Comparison of ENCODE assay signal across 11 mouse cellular contexts in the genomic region with DNA sequence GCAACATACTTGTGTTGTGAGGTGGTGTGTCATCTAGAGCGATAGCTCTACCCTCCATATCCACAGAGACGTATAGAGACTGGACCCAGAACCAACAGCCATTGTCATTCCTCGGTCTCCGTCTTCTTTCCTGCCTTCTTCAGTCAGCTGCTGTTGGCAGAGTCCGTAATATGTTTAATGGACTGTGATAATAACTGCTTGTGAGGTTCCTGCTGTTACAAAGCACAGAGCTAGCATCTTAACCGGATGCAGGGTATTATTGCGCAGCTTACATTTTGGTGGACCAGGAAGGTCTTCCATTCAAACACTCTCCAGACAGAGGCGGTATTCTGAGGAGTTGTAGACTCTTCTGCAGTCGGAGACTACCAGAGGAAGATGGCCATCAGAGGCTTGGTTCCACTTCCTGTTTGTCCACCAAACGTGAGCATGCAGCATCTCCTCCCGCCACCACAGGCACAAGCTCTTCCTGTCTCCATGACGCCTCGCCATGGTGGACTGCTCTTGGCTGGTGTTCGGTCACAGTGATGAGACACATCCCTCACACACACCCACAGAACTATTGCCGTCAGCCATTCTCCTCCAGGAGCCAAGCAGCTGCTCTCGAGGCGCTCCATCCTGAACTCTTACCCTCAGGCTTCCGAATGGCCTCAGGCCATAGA. TPM values are rescaled to one million over a fixed set of nuclear protein-coding genes. Genes with fewer than 3 reads are reported as not detected.
DNase-seq lines count a peak whose midpoint lies in the region; ATAC-seq lines count a peak whose summit lies in the region.
"Had no signal": no experiment of that assay in that cellular context is flagged by ENCODE, and none has a peak within 500 bp of the region (broad histone marks: within the 10 kb centered on the region; RNA-seq: fewer than 3 reads in every experiment).

No protein-coding gene starts in this region.

- H3K27me3 ChIP-seq in hindbrain, embryonic 13.5 days = no peaks in the 10 kb centered on the region
- H3K27me3 ChIP-seq in hindbrain, embryonic 16.5 days (replicated peaks; ENCODE audit: control insufficient read depth, insufficient read depth, low read length) = no peaks in the 10 kb centered on the region
- no peaks in the 10 kb centered on the region for H3K27me3 ChIP-seq in lung, embryonic 15.5 days
- no peaks in the 10 kb centered on the region for H3K27me3 ChIP-seq in forebrain, embryonic 15.5 days

- WGBS in hindbrain, embryonic 13.5 days = 82% methylated on average over 18 of the region's 18 CpGs
- WGBS in hindbrain, embryonic 16.5 days = 82% methylated on average over 18 of the region's 18 CpGs
- 61% methylated on average over 18 of the region's 18 CpGs for WGBS in lung, embryonic 15.5 days
- 83% methylated on average over 18 of the region's 18 CpGs for whole genome bisulfite sequencing in forebrain, embryonic 15.5 days

- H3K36me3 ChIP-seq in hindbrain, embryonic 13.5 days = no peaks in the 10 kb centered on the region
- H3K36me3 ChIP-seq in hindbrain, embryonic 16.5 days (ENCODE audit: control insufficient read depth, insufficient read depth, low read length) = no peaks in the 10 kb centered on the region
- no peaks in the 10 kb centered on the region for H3K36me3 ChIP-seq in lung, embryonic 15.5 days
- no peaks in the 10 kb centered on the region for H3K36me3 ChIP-seq in forebrain, embryonic 15.5 days

- no peak overlapping the region for H3K9ac ChIP-seq in hindbrain, embryonic 13.5 days
- no peak overlapping the region for H3K9ac ChIP-seq in hindbrain, embryonic 16.5 days (ENCODE audit: low read depth, low read length)
- H3K9ac ChIP-seq in lung, embryonic 15.5 days = no peak overlapping the region
- H3K9ac ChIP-seq in forebrain, embryonic 15.5 days (replicated peaks) = no peak overlapping the region

- H3K27ac ChIP-seq in hindbrain, embryonic 13.5 days = peak overlapping the region; percentile 52
- no peak overlapping the region for H3K27ac ChIP-seq in hindbrain, embryonic 16.5 days (ENCODE audit: low read depth, low read length)
- peak overlapping the region; percentile 72 for H3K27ac ChIP-seq in lung, embryonic 15.5 days
- H3K27ac ChIP-seq in forebrain, embryonic 15.5 days (replicated peaks) = peak overlapping the region; percentile 14; the same call in 1 of the 2 replicates

- no peak for ATAC-seq in hindbrain, embryonic 13.5 days (ENCODE audit: low FRiP score)
- no peak for ATAC-seq in hindbrain, embryonic 16.5 days
- peak; percentile 24; the same call in 1 of the 2 replicates for ATAC-seq in lung, embryonic 15.5 days (ENCODE audit: borderline replicate concordance, extremely low read depth, low FRiP score, low TSS enrichment)
- 0 out of 2 replicates have a peak, but pooled peaks have one; percentile 29 for ATAC-seq in forebrain, embryonic 15.5 days (replicated peaks)
- ATAC-seq: inflammation-experienced regulatory T-cells, adult 6 months had no signal

- no peak for DNase-seq in lung, postnatal 36 days
- DNase-seq in lung, postnatal 4 days = peak; percentile 32 to 70
- no peak for DNase-seq in thymus, adult 18-20 months
- DNase-seq: cerebellum, postnatal 36 days; left cerebral cortex, postnatal 4 days; right cerebral cortex, postnatal 14 days had no signal

- H3K9me3 ChIP-seq in hindbrain, embryonic 13.5 days = no peaks in the 10 kb centered on the region
- no peaks in the 10 kb centered on the region for H3K9me3 ChIP-seq in hindbrain, embryonic 16.5 days (ENCODE audit: control insufficient read depth, low read length)
- H3K9me3 ChIP-seq in lung, embryonic 15.5 days = no peaks in the 10 kb centered on the region
- no peaks in the 10 kb centered on the region for H3K9me3 ChIP-seq in forebrain, embryonic 15.5 days

- no peak overlapping the region for H3K4me3 ChIP-seq in hindbrain, embryonic 13.5 days
- H3K4me3 ChIP-seq in hindbrain, embryonic 16.5 days (ENCODE audit: low read length) = no peak overlapping the region
- no peak overlapping the region for H3K4me3 ChIP-seq in lung, embryonic 15.5 days
- H3K4me3 ChIP-seq in forebrain, embryonic 15.5 days = no peak overlapping the region

- H3K4me1 ChIP-seq in hindbrain, embryonic 13.5 days (replicated peaks) = peaks cover 36% of the 10 kb centered on the region
- H3K4me1 ChIP-seq in hindbrain, embryonic 16.5 days (ENCODE audit: control insufficient read depth, insufficient read depth, low read depth, low read length) = peaks cover 8% of the 10 kb centered on the region
- H3K4me1 ChIP-seq in lung, embryonic 15.5 days = peaks cover 64% of the 10 kb centered on the region
- 0 out of 2 replicates have a peak, but pooled peaks cover 4% of the 10 kb centered on the region for H3K4me1 ChIP-seq in forebrain, embryonic 15.5 days

- no peak overlapping the region for H3K4me2 ChIP-seq in hindbrain, embryonic 13.5 days
- H3K4me2 ChIP-seq in hindbrain, embryonic 16.5 days (ENCODE audit: low read length) = no peak overlapping the region
- H3K4me2 ChIP-seq in lung, embryonic 15.5 days = no peak overlapping the region
- H3K4me2 ChIP-seq in forebrain, embryonic 15.5 days (replicated peaks) = no peak overlapping the region

RNA-seq across cellular contexts. Expression of gene Phc2, which starts 16.1 kb away (rescaled TPM):
- polyA plus RNA-seq in hindbrain, embryonic 13.5 days (2015; fragmentation: Nextera tagmentation; extraction: Ambion mirVana) = 31.3 and 35.8 TPM in 2 replicates
- polyA plus RNA-seq in hindbrain, embryonic 16.5 days (2015; fragmentation: Nextera tagmentation; extraction: Ambion mirVana) = 19.9 and 23.5 TPM in 2 replicates
- 75.8 and 83.5 TPM in 2 replicates for polyA plus RNA-seq in lung, embryonic 15.5 days (2015; fragmentation: Nextera tagmentation; extraction: Ambion mirVana)
- polyA plus RNA-seq in forebrain, embryonic 15.5 days (2015; fragmentation: Nextera tagmentation; extraction: Ambion mirVana) = 88.3 and 102 TPM in 2 replicates

RNA-seq across cellular contexts. Expression of gene Tlr12, which starts 20.0 kb away (rescaled TPM):
- polyA plus RNA-seq in hindbrain, embryonic 13.5 days (2015; fragmentation: Nextera tagmentation; extraction: Ambion mirVana) = 1.3 and 1.4 TPM in 2 replicates
- polyA plus RNA-seq in hindbrain, embryonic 16.5 days (2015; fragmentation: Nextera tagmentation; extraction: Ambion mirVana) = 1.6 and 2.0 TPM in 2 replicates
- 1.2 and 1.4 TPM in 2 replicates for polyA plus RNA-seq in lung, embryonic 15.5 days (2015; fragmentation: Nextera tagmentation; extraction: Ambion mirVana)
- polyA plus RNA-seq in forebrain, embryonic 15.5 days (2015; fragmentation: Nextera tagmentation; extraction: Ambion mirVana) = 1.6 and 1.9 TPM in 2 replicates

RNA-seq across cellular contexts. Expression of gene Zscan20, which starts 28.5 kb away (rescaled TPM):
- polyA plus RNA-seq in hindbrain, embryonic 13.5 days (2015; fragmentation: Nextera tagmentation; extraction: Ambion mirVana) = 4.6 and 5.9 TPM in 2 replicates
- polyA plus RNA-seq in hindbrain, embryonic 16.5 days (2015; fragmentation: Nextera tagmentation; extraction: Ambion mirVana) = 4.3 and 4.9 TPM in 2 replicates
- polyA plus RNA-seq in lung, embryonic 15.5 days (2015; fragmentation: Nextera tagmentation; extraction: Ambion mirVana) = 4.3 and 4.6 TPM in 2 replicates
- polyA plus RNA-seq in forebrain, embryonic 15.5 days (2015; fragmentation: Nextera tagmentation; extraction: Ambion mirVana) = 5.4 and 5.5 TPM in 2 replicates

Comparison
In these comparisons a context has a peak if more than half of its experiments do, and no peak if none do; other contexts are left out.
1. DNase-seq: peak in lung, postnatal 4 days (2 of 2); none in lung, postnatal 36 days (single experiment) and thymus, adult 18-20 months (0 of 2).
2. ATAC-seq: peak in lung, embryonic 15.5 days (single experiment) and forebrain, embryonic 15.5 days (single experiment); none in hindbrain, embryonic 13.5 days (single experiment) and hindbrain, embryonic 16.5 days (single experiment).